Mouse (Mus musculus): ENCODE measurements around the gene Togaram2.

DNA sequence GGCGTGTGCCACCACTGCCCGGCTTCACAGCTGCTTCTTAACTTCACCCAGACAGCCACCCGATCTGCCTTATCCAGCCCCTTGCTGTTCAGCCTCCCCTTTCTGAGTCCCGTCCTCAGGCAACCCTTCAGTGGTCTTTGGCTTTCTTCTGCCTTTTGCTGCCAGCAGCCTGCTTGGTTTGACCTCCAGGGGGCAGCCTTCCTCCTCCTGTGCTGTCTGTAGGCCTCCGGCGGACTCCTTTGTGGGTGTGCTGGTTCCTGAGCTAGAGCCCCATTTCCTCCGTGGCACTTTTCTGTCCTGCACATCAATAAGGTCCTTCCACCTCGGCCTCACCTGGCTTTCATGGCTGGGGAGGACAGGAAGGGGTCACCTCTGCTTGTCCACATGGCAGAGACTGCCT is 20.7 kb downstream of the Togaram2 start:
- TF ChIP-seq CTCF (IDR thresholded peaks at IDR 0.05; ENCODE audit: low read depth) (peak; percentile 75), EP300 (IDR thresholded peaks at IDR 0.05; ENCODE audit: low read depth) (no peak)

All from liver, embryonic 14.5 days (tissue).